Mouse (Mus musculus) forebrain, embryonic 14.5 days (tissue): ENCODE results near the gene Ncor2. TPM values are rescaled to one million over a fixed set of nuclear protein-coding genes. Genes with fewer than 3 reads are reported as not detected.

ENCODE experiments used
- ATAC-seq: fragments of 200-750 bp; cut with Nextera tagmentation; 2 replicates; pipeline ENCODE4 v1.8.0; 2017; ENCODE audit warnings: mild to moderate bottlenecking, moderate library complexity
- DNase-seq: peaks from one replicate; pipeline ENCODE4 v3.0.0-alpha.2; 2015; ENCODE audit warnings: low spot score
- H3K27ac ChIP-seq: fragments of 300-500 bp; sonication (generic); 2 replicates; pipeline ENCODE4 v1.5.1; 2014; ENCODE audit warnings: low read depth, mild to moderate bottlenecking, control low read depth, low read length, moderate library complexity
- H3K27me3 ChIP-seq: fragments of 300-500 bp; sonication (generic); replicated peaks from 2 replicates; pipeline ENCODE4 v1.6.1; 2014; ENCODE audit warnings: low read length, control low read depth, mixed read lengths; ENCODE audit not compliant: control insufficient read depth, insufficient read depth
- H3K36me3 ChIP-seq: fragments of 300-500 bp; sonication (generic); 2 replicates; pipeline ENCODE4 v1.6.1; 2014; ENCODE audit warnings: low read length, control low read depth; ENCODE audit not compliant: control insufficient read depth, insufficient read depth
- H3K4me1 ChIP-seq: fragments of 300-500 bp; sonication (generic); 2 replicates; pipeline ENCODE4 v1.6.1; 2014; ENCODE audit warnings: antibody characterized with exemption, low read length, control low read depth; ENCODE audit not compliant: control insufficient read depth, insufficient read depth
- H3K4me2 ChIP-seq: fragments of 300-500 bp; sonication (generic); 2 replicates; pipeline ENCODE4 v1.6.1; 2014; ENCODE audit warnings: mild to moderate bottlenecking, control low read depth, low read length
- H3K4me3 ChIP-seq: fragments of 300-500 bp; sonication (generic); 2 replicates; pipeline ENCODE4 v1.5.1; 2014; ENCODE audit warnings: low read depth, low read length, control low read depth
- H3K9ac ChIP-seq: fragments of 300-500 bp; sonication (generic); 2 replicates; pipeline ENCODE4 v1.6.1; 2014; ENCODE audit warnings: mild to moderate bottlenecking, low read length, control low read depth, moderate library complexity
- H3K9me3 ChIP-seq: fragments of 300-500 bp; sonication (generic); replicated peaks from 2 replicates; pipeline ENCODE4 v1.6.1; 2016; ENCODE audit warnings: low read length, control low read depth, mixed read lengths; ENCODE audit not compliant: control insufficient read depth
- WGBS: fragments of 180-500 bp; shearing (Covaris S2); extraction: QIAGEN DNeasy Blood & Tissue Kit; methylation state at CpG from one replicate; pipeline ENCODE4 v1.1.7; 2014; 5-methylcytosine and 5-hydroxymethylcytosine counted together
- polyA plus RNA-seq: library from polyadenylated mRNA; unstranded; fragments of >200 nt; fragmentation: Nextera tagmentation; extraction: Ambion mirVana; gene quantifications from 2 replicates; pipeline ENCODE4 v1.2.1, GENCODE M21; 2014

The Ncor2 gene
- polyA plus RNA-seq, 1 experiment from 2014 or later = 15.1 TPM

DNA sequence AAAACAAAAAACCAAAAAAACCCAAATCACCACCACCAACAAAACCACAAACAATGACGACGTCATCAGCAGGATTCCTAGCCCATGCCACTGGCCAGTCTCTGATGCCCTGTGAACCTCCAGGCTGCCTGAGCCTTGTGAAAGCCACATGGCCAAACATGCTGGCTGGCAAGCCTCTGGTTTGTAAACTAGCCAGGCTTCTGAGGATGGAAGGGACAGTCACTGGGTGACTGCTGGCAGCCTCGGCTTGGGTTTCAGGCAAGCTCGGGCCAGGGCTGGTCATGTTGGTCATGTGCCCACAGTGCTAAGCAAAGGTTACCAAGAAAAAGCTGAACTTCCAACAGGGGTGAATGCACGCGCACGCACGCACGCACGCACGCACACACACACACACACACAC, 157.7 kb downstream of the Ncor2 start:
- Histone ChIP-seq H3K27me3 (no peaks in the 10 kb centered on the region), H3K27ac (no peak overlapping the region), H3K9ac (no peak overlapping the region), H3K36me3 (peaks cover 97% of the 10 kb centered on the region), H3K9me3 (no peaks in the 10 kb centered on the region), H3K4me3 (no peak overlapping the region), H3K4me2 (no peak overlapping the region), H3K4me1 (0 out of 2 replicates have a peak, but pooled peaks cover 3% of the 10 kb centered on the region)
- DNase-seq (no peak), ATAC-seq (no peak)
- 88% methylated on average over 11 of the region's 11 CpGs for WGBS

DNA sequence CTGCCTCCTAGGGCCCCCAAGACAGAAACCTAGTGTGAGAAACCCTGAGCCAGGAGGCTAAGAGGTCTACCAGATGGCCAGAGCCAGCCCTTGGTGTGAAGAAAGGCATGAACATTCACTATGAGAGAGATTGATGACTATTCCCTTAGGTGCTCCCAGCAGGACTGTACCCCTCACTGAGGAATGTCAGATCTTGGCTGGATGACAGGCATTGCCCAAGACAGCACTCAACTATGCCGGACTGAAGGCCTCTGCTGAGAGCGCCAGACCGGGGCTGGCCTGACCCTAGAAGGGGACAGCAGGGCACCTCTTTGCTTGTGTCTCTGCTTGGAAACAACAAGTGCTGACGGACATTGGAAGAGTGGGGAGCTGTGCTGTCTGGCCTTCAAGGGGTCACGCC, 159.9 kb downstream of the Ncor2 start:
- H3K4me1 ChIP-seq = 0 out of 2 replicates have a peak, but pooled peaks cover 3% of the 10 kb centered on the region
- no peak overlapping the region for H3K4me2 ChIP-seq
- H3K36me3 ChIP-seq = peaks cover 94% of the 10 kb centered on the region
- H3K9me3 ChIP-seq = no peaks in the 10 kb centered on the region
- H3K9ac ChIP-seq = no peak overlapping the region
- no peak overlapping the region for H3K4me3 ChIP-seq
- H3K27ac ChIP-seq = no peak overlapping the region
- WGBS = 92% methylated on average over 5 of the region's 5 CpGs
- no peaks in the 10 kb centered on the region for H3K27me3 ChIP-seq
- DNase-seq (no peak), ATAC-seq (no peak)

GRCm38 (mm10) chr5:125017332-125017731, 161.7 kb downstream of the Ncor2 start:
- Histone ChIP-seq H3K4me1 (0 out of 2 replicates have a peak, but pooled peaks cover 3% of the 10 kb centered on the region), H3K36me3 (peaks cover 84% of the 10 kb centered on the region), H3K9ac (no peak overlapping the region), H3K27ac (peak overlapping the region; percentile 9; the same call in 1 of the 2 replicates), H3K4me2 (no peak overlapping the region), H3K27me3 (no peaks in the 10 kb centered on the region), H3K9me3 (no peaks in the 10 kb centered on the region), H3K4me3 (no peak overlapping the region)
- ATAC-seq = peak; percentile 55; the same call in 1 of the 2 replicates
- 49% methylated on average over 15 of the region's 15 CpGs for WGBS
- DNase-seq = peak; percentile 72

DNA sequence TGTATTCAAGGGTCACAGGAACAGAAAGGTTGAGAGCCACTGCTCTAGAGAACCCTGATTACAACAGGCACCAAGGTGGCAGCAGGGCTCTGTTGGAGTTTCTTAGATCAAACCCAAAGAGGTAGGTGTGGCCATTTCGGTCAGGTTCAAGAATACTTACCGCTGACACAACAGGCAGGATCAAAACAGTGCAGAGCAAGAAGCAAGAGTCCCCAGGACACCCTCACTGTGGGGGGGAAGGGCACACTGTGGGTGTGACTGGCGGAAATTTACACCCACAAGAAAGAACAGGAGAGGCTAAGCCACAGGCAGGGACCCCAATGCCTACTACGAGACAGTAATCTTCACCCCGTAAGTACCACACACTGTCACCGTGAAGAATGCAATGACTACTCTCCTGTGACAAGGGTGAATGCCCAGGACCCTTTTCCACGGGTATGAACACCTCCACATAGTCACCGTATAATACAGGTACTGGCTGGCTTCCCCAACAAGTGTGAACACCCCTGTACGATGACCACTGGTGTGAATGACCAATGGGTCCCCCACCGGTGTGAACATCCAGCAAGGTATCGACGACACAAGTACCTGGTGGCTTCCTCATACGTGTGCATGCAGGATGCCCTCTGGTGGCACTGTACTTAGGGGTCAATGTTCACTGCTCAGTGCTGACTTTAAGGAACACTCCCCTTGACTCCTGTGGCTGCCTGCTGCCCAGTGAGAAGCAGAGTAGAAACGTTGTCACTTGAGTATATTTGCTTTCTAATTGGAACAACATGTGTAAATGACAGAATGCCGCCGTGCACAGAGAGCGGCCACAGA, 162.4 kb downstream of the Ncor2 start:
- WGBS = 89% methylated on average over 17 of the region's 17 CpGs
- Histone ChIP-seq H3K27ac (0 out of 2 replicates have a peak overlapping the region, but pooled peaks have one; percentile 1), H3K4me1 (0 out of 2 replicates have a peak, but pooled peaks cover 3% of the 10 kb centered on the region), H3K36me3 (peaks cover 79% of the 10 kb centered on the region), H3K9me3 (no peaks in the 10 kb centered on the region), H3K4me3 (no peak overlapping the region), H3K4me2 (no peak overlapping the region), H3K27me3 (no peaks in the 10 kb centered on the region), H3K9ac (no peak overlapping the region)
- ATAC-seq = peak; percentile 5; the same call in 1 of the 2 replicates
- DNase-seq = no peak

DNA sequence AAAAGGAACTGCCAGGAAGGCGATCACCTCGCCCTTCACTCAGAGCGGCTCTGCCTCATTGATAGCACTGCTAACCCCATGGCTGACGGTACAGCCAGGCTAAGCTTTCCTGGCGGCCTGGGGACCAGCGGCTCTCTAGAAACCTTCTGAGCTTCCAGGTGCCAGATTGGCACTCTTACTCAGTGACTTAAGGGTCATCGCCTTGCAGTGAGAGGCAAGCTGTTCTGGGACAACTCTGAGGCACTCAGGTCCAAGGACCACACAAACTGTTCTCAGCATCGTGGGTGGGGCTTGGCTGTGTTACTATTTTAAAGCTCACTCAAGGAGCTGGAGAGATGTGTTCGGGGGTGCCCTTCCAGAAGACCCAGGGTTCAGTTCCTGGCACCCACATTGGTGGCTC, 163.4 kb downstream of the Ncor2 start:
- Histone ChIP-seq H3K9ac (no peak overlapping the region), H3K27ac (peak overlapping the region; percentile 41; the same call in 1 of the 2 replicates), H3K27me3 (no peaks in the 10 kb centered on the region), H3K4me3 (no peak overlapping the region), H3K4me1 (0 out of 2 replicates have a peak, but pooled peaks cover 3% of the 10 kb centered on the region), H3K4me2 (no peak overlapping the region), H3K36me3 (peaks cover 76% of the 10 kb centered on the region), H3K9me3 (no peaks in the 10 kb centered on the region)
- no peak for DNase-seq
- WGBS = 88% methylated on average over 9 of the region's 9 CpGs
- ATAC-seq = no peak

GRCm38 (mm10) chr5:125015066-125015465, 164.0 kb downstream of the Ncor2 start:
- no peak overlapping the region for H3K4me2 ChIP-seq
- ATAC-seq = 0 out of 2 replicates have a peak, but pooled peaks have one; percentile 22
- no peaks in the 10 kb centered on the region for H3K27me3 ChIP-seq
- peak; percentile 31 for DNase-seq
- no peaks in the 10 kb centered on the region for H3K9me3 ChIP-seq
- no peak overlapping the region for H3K4me3 ChIP-seq
- H3K27ac ChIP-seq = peak overlapping the region; percentile 41; the same call in 1 of the 2 replicates
- no peak overlapping the region for H3K9ac ChIP-seq
- H3K36me3 ChIP-seq = peaks cover 77% of the 10 kb centered on the region
- WGBS = 66% methylated on average over 3 of the region's 3 CpGs
- H3K4me1 ChIP-seq = 0 out of 2 replicates have a peak, but pooled peaks cover 3% of the 10 kb centered on the region

DNA sequence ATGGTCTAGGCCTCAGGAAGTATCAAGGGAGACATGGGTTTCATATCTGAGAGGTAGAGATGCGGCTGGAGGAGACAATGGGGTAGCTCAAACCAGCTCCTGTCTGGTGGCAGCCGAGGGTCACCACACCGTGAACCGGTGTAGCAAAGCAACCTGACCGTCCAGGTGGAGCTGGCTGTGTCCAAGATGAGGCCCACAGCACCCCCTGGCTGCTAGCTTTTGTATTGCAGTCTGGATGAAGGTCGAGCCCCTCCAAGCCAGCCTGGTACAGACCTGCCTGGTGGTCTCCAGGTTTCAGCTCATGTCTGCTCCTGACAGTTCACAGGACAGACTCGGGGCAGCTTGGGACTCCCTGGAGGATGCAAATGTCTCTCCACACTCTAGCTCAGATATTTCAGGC, 164.5 kb downstream of the Ncor2 start:
- peak overlapping the region; percentile 41; the same call in 1 of the 2 replicates for H3K27ac ChIP-seq
- H3K4me2 ChIP-seq = no peak overlapping the region
- 0 out of 2 replicates have a peak, but pooled peaks cover 3% of the 10 kb centered on the region for H3K4me1 ChIP-seq
- H3K27me3 ChIP-seq = no peaks in the 10 kb centered on the region
- ATAC-seq (no peak), DNase-seq (no peak)
- 53% methylated on average over 7 of the region's 7 CpGs for WGBS
- H3K9me3 ChIP-seq = no peaks in the 10 kb centered on the region
- peaks cover 78% of the 10 kb centered on the region for H3K36me3 ChIP-seq
- H3K9ac ChIP-seq = no peak overlapping the region
- no peak overlapping the region for H3K4me3 ChIP-seq

- no peaks in the 10 kb centered on the region for H3K9me3 ChIP-seq
- ATAC-seq = no peak
- H3K4me3 ChIP-seq = no peak overlapping the region
- no peak for DNase-seq
- 90% methylated on average over 8 of the region's 8 CpGs for WGBS
- no peak overlapping the region for H3K9ac ChIP-seq
- peaks cover 57% of the 10 kb centered on the region for H3K36me3 ChIP-seq
- no peaks in the 10 kb centered on the region for H3K4me1 ChIP-seq
- no peak overlapping the region for H3K27ac ChIP-seq
- no peak overlapping the region for H3K4me2 ChIP-seq
- H3K27me3 ChIP-seq = no peaks in the 10 kb centered on the region
Measured at GRCm38 (mm10) chr5:125011628-125012027, 167.4 kb downstream of the Ncor2 start.

DNA sequence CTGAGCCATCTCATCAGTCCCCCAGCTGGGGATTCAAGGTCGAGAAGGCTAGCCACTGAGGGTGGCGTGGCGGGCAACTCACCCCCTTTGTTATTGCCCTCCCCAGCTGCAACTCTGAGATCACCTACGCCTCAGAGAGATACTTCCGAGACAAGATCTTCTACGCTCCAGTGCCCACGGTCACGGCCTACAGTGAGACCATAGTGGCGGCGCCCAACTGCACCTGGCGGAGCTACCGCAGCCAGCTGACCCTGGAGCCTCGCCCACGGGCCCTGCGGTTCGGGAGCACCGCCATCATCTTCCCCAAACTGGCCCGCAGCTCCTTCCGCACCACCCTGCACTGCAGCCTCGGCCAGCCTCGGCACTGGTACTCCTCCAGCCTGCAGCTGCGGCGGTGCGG, 167.9 kb downstream of the Ncor2 start:
- no peak overlapping the region for H3K4me2 ChIP-seq
- H3K4me1 ChIP-seq = peaks cover 4% of the 10 kb centered on the region; the same call in 1 of the 2 replicates
- 92% methylated on average over 24 of the region's 24 CpGs for WGBS
- DNase-seq (no peak), ATAC-seq (no peak)
- H3K9me3 ChIP-seq = no peaks in the 10 kb centered on the region
- H3K9ac ChIP-seq = no peak overlapping the region
- no peak overlapping the region for H3K4me3 ChIP-seq
- H3K36me3 ChIP-seq = peaks cover 52% of the 10 kb centered on the region
- H3K27me3 ChIP-seq = no peaks in the 10 kb centered on the region
- H3K27ac ChIP-seq = no peak overlapping the region
